Mouse (Mus musculus): ENCODE results near the gene 4930564D02Rik.

DNA sequence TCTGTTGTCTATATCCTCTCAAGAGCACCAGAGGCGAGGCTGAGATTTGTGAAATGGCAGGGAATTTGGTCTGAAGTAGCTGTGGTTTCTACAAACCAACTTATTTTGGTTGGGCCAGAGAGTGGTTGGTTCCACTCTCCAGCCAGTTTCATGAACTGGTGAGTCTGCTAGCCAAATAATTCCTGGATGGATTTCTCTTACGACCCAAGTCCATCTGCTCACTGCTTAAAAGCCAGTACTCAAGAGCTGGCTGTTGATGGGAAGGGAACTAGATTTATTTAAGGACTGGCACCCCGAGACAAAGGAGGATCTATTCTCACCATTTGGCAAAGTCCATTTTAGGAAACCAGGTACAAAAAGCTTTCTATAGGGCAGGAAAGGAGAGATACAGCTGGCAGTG, 57.1 kb downstream of the 4930564D02Rik start:
- no peak for TF ChIP-seq CTCF (IDR thresholded peaks at IDR 0.05; ENCODE audit: extremely low read depth, insufficient read depth, low read length)
- TF ChIP-seq POLR2A (IDR thresholded peaks at IDR 0.05; ENCODE audit: extremely low read depth, insufficient read depth, low read length): no peak
